Mouse (Mus musculus) forebrain, embryonic 15.5 days (tissue): ENCODE results near the gene Ppp1r26. TPM values are rescaled to one million over a fixed set of nuclear protein-coding genes. Genes with fewer than 3 reads are reported as not detected.

ENCODE experiments used
- polyA plus RNA-seq: library from polyadenylated mRNA; unstranded; fragments of >200 nt; fragmentation: Nextera tagmentation; extraction: Ambion mirVana; gene quantifications from 2 replicates; pipeline ENCODE4 v1.2.1, GENCODE M21; 2015

Ppp1r26 gene
- polyA plus RNA-seq, 1 experiment from 2014 or later: 9.3 TPM

Other genes with a start within 250 kb of the Ppp1r26 start
- 1.1 and 3.2 TPM in 2 replicates for gene 1700007K13Rik, start 19.5 kb downstream of the Ppp1r26 start, polyA plus RNA-seq
- gene Mrps2, start 21.3 kb downstream of the Ppp1r26 start, polyA plus RNA-seq: 49.5 and 49.6 TPM in 2 replicates
- gene Gbgt1, start 50.1 kb downstream of the Ppp1r26 start, polyA plus RNA-seq: 0.50 and 0.68 TPM in 2 replicates
- gene Gm10134, start 59.3 kb downstream of the Ppp1r26 start, polyA plus RNA-seq: 0.60 and 0.92 TPM in 2 replicates
- 84.6 and 87.8 TPM in 2 replicates for gene Ralgds, start 66.3 kb downstream of the Ppp1r26 start, polyA plus RNA-seq
- gene Cel, start 116.6 kb downstream of the Ppp1r26 start, polyA plus RNA-seq: 0.10 TPM in 1 of 2 replicates, not detected in the other
- 41.8 and 42.3 TPM in 2 replicates for gene Gtf3c5, start 137.0 kb downstream of the Ppp1r26 start, polyA plus RNA-seq
- not detected in 2 replicates for gene Gfi1b, start 175.2 kb downstream of the Ppp1r26 start, polyA plus RNA-seq
- 35.8 and 38.4 TPM in 2 replicates for gene Tsc1, start 194.4 kb downstream of the Ppp1r26 start, polyA plus RNA-seq